Mouse (Mus musculus): ENCODE data around the gene Defb10. TPM values are rescaled to one million over a fixed set of nuclear protein-coding genes. Genes with fewer than 3 reads are reported as not detected.
"Not testable (repeated sequence)": the region's sequence is repeated elsewhere in the genome, so short reads cannot be mapped to it uniquely, and the experiment has no call there.

Gene Defb10
- polyA plus RNA-seq (2015; fragmentation: Nextera tagmentation; extraction: Ambion mirVana), result not detected in 2 replicates

- WGBS, result 43% methylated on average over 1 of the region's 1 CpGs
- not testable (repeated sequence) for H3K9ac ChIP-seq; H3K4me2 ChIP-seq; ATAC-seq (ENCODE audit: borderline replicate concordance, extremely low read depth, low FRiP score, low TSS enrichment); H3K4me1 ChIP-seq; H3K36me3 ChIP-seq; H3K4me3 ChIP-seq; H3K27me3 ChIP-seq; H3K27ac ChIP-seq; H3K9me3 ChIP-seq
Observed at GRCm38 (mm10) chr8:21858586-21858985, at the start of gene Defb10. TSS of gene Defb10 (plus strand) at chr8:21858901.

GRCm38 (mm10) chr8:21885321-21885720 lies 26.6 kb downstream of the Defb10 start, which contains the start of gene Defb9:
TSS of gene Defb9 (minus strand) at chr8:21885421.
- not testable (repeated sequence) for H3K4me1 ChIP-seq; H3K36me3 ChIP-seq; H3K4me2 ChIP-seq; H3K27ac ChIP-seq; H3K27me3 ChIP-seq; H3K9me3 ChIP-seq; ATAC-seq (ENCODE audit: borderline replicate concordance, extremely low read depth, low FRiP score, low TSS enrichment); H3K4me3 ChIP-seq; H3K9ac ChIP-seq

DNA sequence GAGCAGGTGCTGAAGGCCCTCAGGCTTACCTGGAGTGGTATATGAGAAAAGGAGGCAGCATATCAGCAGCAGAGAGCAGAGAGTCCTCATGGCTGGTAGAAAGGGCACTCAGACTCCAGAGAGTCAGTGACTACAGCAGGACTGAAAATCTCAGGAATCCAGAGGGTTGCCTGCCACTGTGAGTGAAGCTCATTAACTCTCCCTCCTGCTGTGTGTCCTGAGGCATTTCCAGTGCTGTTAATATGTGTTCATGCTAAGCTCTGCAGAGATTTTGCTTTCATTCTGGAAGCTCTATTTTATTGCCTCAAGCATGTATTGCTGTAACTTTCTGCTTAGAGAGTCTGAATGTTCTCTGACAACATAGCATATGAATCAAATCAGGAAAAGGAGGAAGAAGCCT lies 47.6 kb downstream of the Defb10 start, which contains the start of gene Defb11:
Gene Defb11, minus strand, starts transcription at position 123 of the 400 bp plus-strand sequence.
- H3K4me1 ChIP-seq; H3K4me3 ChIP-seq; H3K4me2 ChIP-seq; ATAC-seq (ENCODE audit: borderline replicate concordance, extremely low read depth, low FRiP score, low TSS enrichment); H3K36me3 ChIP-seq; H3K9ac ChIP-seq; H3K27me3 ChIP-seq; H3K9me3 ChIP-seq; H3K27ac ChIP-seq: not testable (repeated sequence)

Other genes starting within 250 kb of the Defb10 start
- gene Defa26, start 240.7 kb upstream of the Defb10 start, polyA plus RNA-seq (2015; fragmentation: Nextera tagmentation; extraction: Ambion mirVana), result not detected in 2 replicates
- not detected in 2 replicates for gene Defa17, start 203.1 kb upstream of the Defb10 start, polyA plus RNA-seq (2015; fragmentation: Nextera tagmentation; extraction: Ambion mirVana)
- not detected in 2 replicates for gene Defa34, start 193.1 kb upstream of the Defb10 start, polyA plus RNA-seq (2015; fragmentation: Nextera tagmentation; extraction: Ambion mirVana)
- gene AY761184, start 155.3 kb upstream of the Defb10 start, polyA plus RNA-seq (2015; fragmentation: Nextera tagmentation; extraction: Ambion mirVana), result not detected in 2 replicates
- gene Defa24, start 124.4 kb upstream of the Defb10 start, polyA plus RNA-seq (2015; fragmentation: Nextera tagmentation; extraction: Ambion mirVana), result not detected in 2 replicates
- gene Defb50, start 35.4 kb upstream of the Defb10 start, polyA plus RNA-seq (2015; fragmentation: Nextera tagmentation; extraction: Ambion mirVana), result not detected in 2 replicates
- not detected in 2 replicates for gene Defb2, start 19.0 kb upstream of the Defb10 start, polyA plus RNA-seq (2015; fragmentation: Nextera tagmentation; extraction: Ambion mirVana)
- gene Defb9, start 26.5 kb downstream of the Defb10 start, polyA plus RNA-seq (2015; fragmentation: Nextera tagmentation; extraction: Ambion mirVana), result not detected in 2 replicates
- gene Defb11, start 47.5 kb downstream of the Defb10 start, polyA plus RNA-seq (2015; fragmentation: Nextera tagmentation; extraction: Ambion mirVana), result not detected in 2 replicates
- gene Defb15, start 73.8 kb downstream of the Defb10 start, polyA plus RNA-seq (2015; fragmentation: Nextera tagmentation; extraction: Ambion mirVana), result not detected in 2 replicates
- not detected in 2 replicates for gene Defb35, start 79.5 kb downstream of the Defb10 start, polyA plus RNA-seq (2015; fragmentation: Nextera tagmentation; extraction: Ambion mirVana)
- not detected in 2 replicates for gene Defb13, start 87.9 kb downstream of the Defb10 start, polyA plus RNA-seq (2015; fragmentation: Nextera tagmentation; extraction: Ambion mirVana)
- not detected in 2 replicates for gene Fam90a1a, start 99.8 kb downstream of the Defb10 start, polyA plus RNA-seq (2015; fragmentation: Nextera tagmentation; extraction: Ambion mirVana)
- not detected in 2 replicates for gene Ccdc70, start 110.9 kb downstream of the Defb10 start, polyA plus RNA-seq (2015; fragmentation: Nextera tagmentation; extraction: Ambion mirVana)
- 2.4 and 2.7 TPM in 2 replicates for gene Atp7b, start 201.4 kb downstream of the Defb10 start, polyA plus RNA-seq (2015; fragmentation: Nextera tagmentation; extraction: Ambion mirVana)
- gene Alg11, start 201.8 kb downstream of the Defb10 start, polyA plus RNA-seq (2015; fragmentation: Nextera tagmentation; extraction: Ambion mirVana), result 27.3 and 29.8 TPM in 2 replicates